8 mouse cellular contexts compared by ENCODE assay signal in genomic region chr2:151009515-151010085, GRCm38 (mm10). TPM values are rescaled to one million over a fixed set of nuclear protein-coding genes. Genes with fewer than 3 reads are reported as not detected.
DNase-seq lines count a peak whose midpoint lies in the region; ATAC-seq and TF ChIP-seq lines count a peak whose summit lies in the region.

No protein-coding gene starts in this region.

- no peak for DNase-seq in kidney, postnatal 0 days (ENCODE audit: low spot score)
- DNase-seq in kidney, postnatal 36 days: no peak
- DNase-seq in left cerebral cortex, adult 18-20 months (ENCODE audit: low spot score in 2 of 2): no peak
- no peak for DNase-seq in layer of hippocampus, postnatal 36 days
- DNase-seq in spleen, adult 18-20 months: no peak

- H3K4me3 ChIP-seq in kidney, postnatal 0 days (replicated peaks; ENCODE audit: low read depth, low read length): peak overlapping the region; percentile 63
- H3K4me3 ChIP-seq in embryonic facial prominence, embryonic 15.5 days (replicated peaks): peak overlapping the region; percentile 75
- H3K4me3 ChIP-seq in intestine, embryonic 16.5 days (ENCODE audit: low read length): peak overlapping the region; percentile 70
- peak overlapping the region; percentile 71 for H3K4me3 ChIP-seq in neural tube, embryonic 12.5 days

- H3K27ac ChIP-seq in kidney, postnatal 0 days: no peak overlapping the region
- no peak overlapping the region for H3K27ac ChIP-seq in embryonic facial prominence, embryonic 15.5 days (replicated peaks)
- H3K27ac ChIP-seq in intestine, embryonic 16.5 days (ENCODE audit: low read length): no peak overlapping the region
- H3K27ac ChIP-seq in neural tube, embryonic 12.5 days: no peak overlapping the region

- 82% methylated on average over 1 of the region's 1 CpGs for WGBS in kidney, postnatal 0 days
- 69% methylated on average over 1 of the region's 1 CpGs for WGBS in embryonic facial prominence, embryonic 15.5 days
- 84% methylated on average over 1 of the region's 1 CpGs for WGBS in intestine, embryonic 16.5 days
- 88% methylated on average over 1 of the region's 1 CpGs for WGBS in neural tube, embryonic 12.5 days

- peak; percentile 47 for ATAC-seq in kidney, postnatal 0 days (replicated peaks; ENCODE audit: low FRiP score, low read depth)
- ATAC-seq in embryonic facial prominence, embryonic 15.5 days (ENCODE audit: insufficient number of reproducible peaks, low FRiP score, low TSS enrichment, low read depth): peak; percentile 36; the same call in 1 of the 2 replicates
- peak; percentile 67 for ATAC-seq in intestine, embryonic 16.5 days
- ATAC-seq in neural tube, embryonic 12.5 days (ENCODE audit: low FRiP score, low read depth): peak; percentile 68

- no peaks in the 10 kb centered on the region for H3K36me3 ChIP-seq in kidney, postnatal 0 days (ENCODE audit: insufficient read depth, low read length)
- no peaks in the 10 kb centered on the region for H3K36me3 ChIP-seq in embryonic facial prominence, embryonic 15.5 days
- no peaks in the 10 kb centered on the region for H3K36me3 ChIP-seq in intestine, embryonic 16.5 days (ENCODE audit: control insufficient read depth, insufficient read depth, low read length)
- no peaks in the 10 kb centered on the region for H3K36me3 ChIP-seq in neural tube, embryonic 12.5 days

- no peaks in the 10 kb centered on the region for H3K9me3 ChIP-seq in kidney, postnatal 0 days (replicated peaks; ENCODE audit: low read length)
- H3K9me3 ChIP-seq in embryonic facial prominence, embryonic 15.5 days (replicated peaks): no peaks in the 10 kb centered on the region
- H3K9me3 ChIP-seq in intestine, embryonic 16.5 days (ENCODE audit: control insufficient read depth, low read length): no peaks in the 10 kb centered on the region
- no peaks in the 10 kb centered on the region for H3K9me3 ChIP-seq in neural tube, embryonic 12.5 days

- no peaks in the 10 kb centered on the region for H3K4me1 ChIP-seq in kidney, postnatal 0 days (replicated peaks; ENCODE audit: insufficient read depth, low read length)
- peaks cover 18% of the 10 kb centered on the region; the same call in 1 of the 2 replicates for H3K4me1 ChIP-seq in embryonic facial prominence, embryonic 15.5 days
- H3K4me1 ChIP-seq in intestine, embryonic 16.5 days (ENCODE audit: control insufficient read depth, insufficient read depth, low read length): peaks cover 3% of the 10 kb centered on the region; the same call in 1 of the 2 replicates
- peaks cover 13% of the 10 kb centered on the region; the same call in 1 of the 2 replicates for H3K4me1 ChIP-seq in neural tube, embryonic 12.5 days

- peak overlapping the region; percentile 90 for H3K4me2 ChIP-seq in kidney, postnatal 0 days (ENCODE audit: low read length)
- peak overlapping the region; percentile 86 for H3K4me2 ChIP-seq in embryonic facial prominence, embryonic 15.5 days (replicated peaks)
- peak overlapping the region; percentile 83 for H3K4me2 ChIP-seq in intestine, embryonic 16.5 days (ENCODE audit: low read depth, low read length)
- H3K4me2 ChIP-seq in neural tube, embryonic 12.5 days (replicated peaks): peak overlapping the region; percentile 88

- H3K9ac ChIP-seq in kidney, postnatal 0 days (ENCODE audit: low read depth, low read length): peak overlapping the region; percentile 69; the same call in 1 of the 2 replicates
- no peak overlapping the region; the same call in 1 of the 2 replicates for H3K9ac ChIP-seq in embryonic facial prominence, embryonic 15.5 days
- H3K9ac ChIP-seq in intestine, embryonic 16.5 days (ENCODE audit: low read depth, low read length): no peak overlapping the region
- peak overlapping the region; percentile 85 for H3K9ac ChIP-seq in neural tube, embryonic 12.5 days

- TF ChIP-seq CTCF in kidney, postnatal 0 days (IDR thresholded peaks at IDR 0.05; ENCODE audit: low read depth): no peak

- H3K27me3 ChIP-seq in kidney, postnatal 0 days (ENCODE audit: insufficient read depth, low read length): no peaks in the 10 kb centered on the region
- H3K27me3 ChIP-seq in embryonic facial prominence, embryonic 15.5 days: 0 out of 2 replicates have a peak, but pooled peaks cover 3% of the 10 kb centered on the region
- H3K27me3 ChIP-seq in intestine, embryonic 16.5 days (replicated peaks; ENCODE audit: control insufficient read depth, insufficient read depth, low read length): no peaks in the 10 kb centered on the region
- no peaks in the 10 kb centered on the region for H3K27me3 ChIP-seq in neural tube, embryonic 12.5 days (replicated peaks)

RNA-seq across cellular contexts. Expression of gene Ninl, which starts 29.6 kb away (rescaled TPM):
- polyA plus RNA-seq in kidney, postnatal 0 days (2015; fragmentation: Nextera tagmentation; extraction: Ambion mirVana): 6.5 and 6.7 TPM in 2 replicates
- 6.7 and 6.8 TPM in 2 replicates for polyA plus RNA-seq in embryonic facial prominence, embryonic 15.5 days (2015; fragmentation: Nextera tagmentation; extraction: Ambion mirVana)
- polyA plus RNA-seq in intestine, embryonic 16.5 days (2015; fragmentation: Nextera tagmentation; extraction: Ambion mirVana): 4.9 and 5.3 TPM in 2 replicates
- polyA plus RNA-seq in neural tube, embryonic 12.5 days (2016; fragmentation: Nextera tagmentation; extraction: Ambion mirVana): 13.3 and 13.6 TPM in 2 replicates
- total RNA-seq in left cerebral cortex, adult 18-20 months (2021): 1 to 10 TPM; 5.5 to 5.8 TPM
- total RNA-seq in layer of hippocampus, postnatal 36 days (2021): 1 to 10 TPM; 3.8 to 5.5 TPM

RNA-seq across cellular contexts. Expression of gene Nanp, which starts 29.6 kb away (rescaled TPM):
- polyA plus RNA-seq in kidney, postnatal 0 days (2015; fragmentation: Nextera tagmentation; extraction: Ambion mirVana): 46.3 and 48.1 TPM in 2 replicates
- polyA plus RNA-seq in embryonic facial prominence, embryonic 15.5 days (2015; fragmentation: Nextera tagmentation; extraction: Ambion mirVana): 42.0 and 43.9 TPM in 2 replicates
- 50.9 and 53.9 TPM in 2 replicates for polyA plus RNA-seq in intestine, embryonic 16.5 days (2015; fragmentation: Nextera tagmentation; extraction: Ambion mirVana)
- polyA plus RNA-seq in neural tube, embryonic 12.5 days (2016; fragmentation: Nextera tagmentation; extraction: Ambion mirVana): 35.2 and 39.9 TPM in 2 replicates
- total RNA-seq in left cerebral cortex, adult 18-20 months (2021): 10 to 100 TPM; 21.7 to 24.8 TPM
- 10 to 100 TPM; 23.1 to 26.2 TPM for total RNA-seq in layer of hippocampus, postnatal 36 days (2021)

Comparison
In these comparisons a context has a peak if more than half of its experiments do, and no peak if none do; other contexts are left out.
1. H3K9ac ChIP-seq: peak in kidney, postnatal 0 days (single experiment) and neural tube, embryonic 12.5 days (single experiment); none in embryonic facial prominence, embryonic 15.5 days (single experiment) and intestine, embryonic 16.5 days (single experiment).
2. Peak in every context shown above with its lines, with median percentiles within 50 percentile points of each other: ATAC-seq, H3K4me2 ChIP-seq and H3K4me3 ChIP-seq.